Mouse (Mus musculus): ENCODE data around the gene Gm30191.
"Not testable (repeated sequence)": the region's sequence is repeated elsewhere in the genome, so short reads cannot be mapped to it uniquely, and the experiment has no call there.

The Gm30191 gene

DNA sequence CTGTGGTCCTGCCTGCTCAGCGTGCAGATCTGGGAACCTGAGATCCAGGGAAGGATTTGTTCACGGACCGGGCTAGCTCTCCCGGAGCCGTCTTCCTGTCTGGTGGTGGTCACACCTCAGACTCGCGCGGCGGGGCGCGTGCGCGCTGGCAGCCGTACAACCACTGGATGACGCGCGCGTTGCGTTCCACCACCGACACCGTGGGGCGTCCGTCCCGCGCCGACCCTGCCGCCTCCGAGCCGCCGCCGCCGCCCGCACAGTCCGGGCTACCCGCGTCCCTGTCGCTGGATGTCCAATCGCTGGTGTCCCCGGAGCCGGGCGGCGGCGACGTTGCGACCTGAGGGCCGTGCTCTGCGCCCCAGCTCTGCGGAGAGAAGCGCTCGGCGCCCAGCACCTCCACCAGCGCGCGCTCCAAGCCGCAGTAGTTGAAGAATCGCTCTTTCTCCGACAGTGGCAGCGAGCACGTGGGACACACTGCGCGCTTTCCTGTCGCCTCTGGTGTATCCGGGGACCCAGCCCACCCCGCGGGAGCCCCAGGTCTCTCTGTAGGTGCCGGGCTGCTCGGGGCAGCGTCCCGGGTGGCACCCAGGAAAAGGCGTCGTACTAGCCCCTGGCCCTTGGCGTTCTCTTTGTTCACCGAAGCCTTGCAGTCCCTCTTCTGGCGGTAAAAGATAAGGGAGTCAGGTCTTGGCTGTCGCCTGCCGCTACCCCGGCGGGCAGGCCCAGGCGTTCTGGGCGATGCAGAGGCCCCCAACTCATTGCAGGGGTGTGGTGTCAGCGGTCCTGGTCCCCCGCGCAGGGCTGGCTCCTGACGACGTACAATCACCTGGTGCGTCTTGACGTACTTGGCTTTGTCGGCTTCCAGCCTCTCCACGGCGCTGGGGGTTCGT, 4.8 kb downstream of the Gm30191 start:
- in situ Hi-C loops (cut with MboI, MseI), result loop anchor here (10.0 kb wide), 1 partner anchor 1463 kb away; no protein-coding TSS in a partner anchor

DNA sequence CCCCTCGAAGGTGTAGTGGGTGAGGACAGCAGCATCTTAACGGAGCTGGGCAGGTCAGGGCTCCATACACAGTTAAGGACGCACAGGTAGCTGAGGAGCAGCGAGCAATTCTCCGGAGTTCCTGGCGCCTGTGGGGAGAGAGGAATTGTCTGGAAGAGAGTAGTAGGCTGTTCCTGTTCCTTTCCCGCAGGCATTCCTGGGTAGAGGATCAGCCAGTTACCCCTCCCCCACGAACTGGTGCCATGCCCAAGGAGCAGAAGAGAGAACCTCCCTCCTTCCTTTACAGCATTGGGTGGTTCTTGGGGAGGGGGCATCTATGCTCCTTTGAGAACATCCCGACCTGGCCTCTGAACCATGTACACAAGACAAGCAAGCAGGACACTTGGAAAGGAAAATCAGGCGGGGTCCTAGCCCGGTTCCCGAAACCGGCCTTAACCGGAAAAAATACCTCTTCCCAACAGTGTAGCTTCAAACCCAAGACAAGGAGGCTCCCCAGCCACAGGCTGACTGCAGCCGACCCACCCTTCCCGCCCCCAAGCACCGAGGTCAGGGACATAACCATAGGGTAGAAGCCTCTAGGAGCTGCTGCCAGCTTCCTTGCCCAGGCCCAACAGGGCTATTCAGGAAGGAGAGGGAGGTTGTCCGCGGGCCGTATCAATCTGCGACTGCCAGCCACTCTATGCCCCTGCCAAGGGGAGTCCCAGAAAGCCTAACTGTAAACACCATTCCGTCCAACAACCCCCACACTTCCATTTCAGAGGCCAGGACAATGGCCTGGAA, 5.6 kb downstream of the Gm30191 start:
- in situ Hi-C loops (cut with MboI, MseI), result loop anchor here (10.0 kb wide), 1 partner anchor 1462 kb away; no protein-coding TSS in a partner anchor

GRCm38 (mm10) chr4:134252911-134253721, 6.4 kb downstream of the Gm30191 start:
- in situ Hi-C loops (cut with MboI, MseI), result loop anchor here (10.0 kb wide), 1 partner anchor 1462 kb away; no protein-coding TSS in a partner anchor

DNA sequence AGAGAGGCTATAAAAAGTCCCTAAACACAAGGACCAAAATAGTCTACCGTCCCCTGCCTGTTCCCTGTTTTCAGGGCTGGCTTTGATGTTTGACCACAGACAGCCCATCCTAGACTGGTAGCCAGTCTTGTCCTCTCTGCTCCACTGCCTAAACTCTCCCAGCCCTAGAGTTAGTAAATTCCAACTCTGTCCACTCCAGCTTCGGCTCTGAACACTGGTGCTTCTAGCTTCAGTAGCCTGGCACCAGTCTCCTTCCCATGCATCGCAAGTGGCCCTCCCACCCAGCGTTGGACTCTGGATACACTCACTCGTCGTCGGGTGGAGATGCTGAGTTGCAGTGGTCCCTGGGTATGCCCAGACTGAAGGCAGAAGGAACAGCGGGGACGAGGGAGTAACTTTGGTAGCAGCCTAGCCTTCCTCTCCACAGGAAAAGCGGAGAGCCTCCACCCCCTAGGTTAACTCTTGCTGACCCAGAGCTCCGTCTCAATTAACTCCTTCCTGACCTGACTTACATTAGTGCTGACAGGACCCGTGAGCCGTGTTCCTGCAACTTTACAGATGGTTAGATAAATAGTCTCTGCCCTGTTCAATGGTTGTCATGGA, 7.1 kb downstream of the Gm30191 start, which contains the start of gene Grrp1:
Gene Grrp1, minus strand, starts transcription at position 385 of the 603 bp plus-strand sequence.
- in situ Hi-C loops (cut with MboI, MseI), result loop anchor here (10.0 kb wide), 1 partner anchor 1461 kb away; no protein-coding TSS in a partner anchor

GRCm38 (mm10) chr4:134254835-134255234, 8.1 kb downstream of the Gm30191 start:
- in situ Hi-C loops (cut with MboI, MseI), result loop anchor here (5.0 to 10.0 kb wide), 2 partner anchors 42 to 1460 kb away; no protein-coding TSS in a partner anchor

DNA sequence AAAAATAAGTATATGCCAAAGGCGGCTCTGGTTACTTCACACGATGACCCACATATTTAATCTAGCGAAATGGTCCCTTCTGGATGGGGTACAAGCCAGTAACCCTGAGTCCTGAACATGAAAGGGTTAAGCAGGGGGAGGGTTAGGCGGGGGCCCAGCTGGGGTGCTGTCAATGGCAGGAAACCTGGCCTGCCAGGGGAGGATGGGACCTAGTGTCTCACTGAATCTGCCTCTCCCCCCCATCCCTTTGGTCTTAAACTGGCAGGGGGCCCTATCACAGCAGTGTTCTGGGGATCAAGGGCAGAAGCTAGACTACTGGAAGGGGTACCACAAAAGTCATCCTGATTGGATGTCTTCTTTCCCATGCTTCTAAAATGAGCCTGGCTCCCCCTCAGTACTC, 9.1 kb downstream of the Gm30191 start:
- in situ Hi-C loops (cut with MboI, MseI), result loop anchor here (5.0 to 10.0 kb wide), 2 partner anchors 41 to 1459 kb away; no protein-coding TSS in a partner anchor

- in situ Hi-C loops (cut with MboI, MseI), result loop anchor here (5.0 to 10.0 kb wide), 2 partner anchors 41 to 1458 kb away; no protein-coding TSS in a partner anchor
These were observed 9.9 kb downstream of the Gm30191 start for GRCm38 (mm10) chr4:134256407-134257197.

DNA sequence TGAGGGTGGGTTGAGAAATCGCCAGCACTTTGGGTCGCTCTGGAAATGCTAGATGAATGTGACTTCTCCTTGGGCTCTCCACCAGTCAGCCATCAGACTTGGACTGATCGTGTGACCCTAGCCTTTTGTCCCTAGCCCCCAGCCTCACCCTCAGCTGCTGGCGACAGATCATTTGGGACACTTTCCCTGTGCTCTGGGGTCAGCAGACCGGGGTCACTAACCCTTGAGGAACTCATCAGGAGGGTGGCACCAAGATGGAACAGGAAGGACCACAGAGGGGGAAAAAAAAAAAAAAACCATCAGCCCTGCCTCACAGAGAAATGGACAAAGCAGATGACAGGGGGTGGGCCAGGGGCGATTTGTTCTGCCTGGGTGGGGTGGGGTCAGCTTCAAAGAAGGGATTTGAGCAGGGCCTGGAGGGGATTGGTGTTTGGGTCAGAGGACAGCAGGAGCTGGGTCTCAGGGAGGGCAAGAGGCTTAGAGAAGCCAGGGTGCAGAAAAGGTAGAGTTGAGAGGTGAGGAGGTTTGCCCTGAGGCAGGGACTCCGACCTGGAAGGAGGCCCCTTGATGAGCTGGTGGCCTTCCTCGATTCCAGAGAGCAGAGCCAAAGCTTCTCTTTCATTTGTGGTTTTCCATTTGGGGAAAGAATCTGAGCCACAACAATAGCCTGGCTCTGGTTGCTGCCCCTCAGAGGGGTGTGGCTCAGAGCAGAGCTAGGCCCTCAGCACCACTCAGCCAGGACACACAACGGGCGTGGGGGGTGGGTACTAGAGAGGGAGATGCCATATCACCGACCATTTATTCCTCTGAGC, 10.7 kb downstream of the Gm30191 start:
- in situ Hi-C loops (cut with MboI, MseI), result loop anchor here (5.0 to 10.0 kb wide), 2 partner anchors 40 to 1457 kb away; no protein-coding TSS in a partner anchor

GRCm38 (mm10) chr4:134258354-134258753, 11.6 kb downstream of the Gm30191 start:
- in situ Hi-C loops (cut with MboI, MseI), result loop anchor here (5.0 to 10.0 kb wide), 2 partner anchors 39 to 1456 kb away; no protein-coding TSS in a partner anchor

DNA sequence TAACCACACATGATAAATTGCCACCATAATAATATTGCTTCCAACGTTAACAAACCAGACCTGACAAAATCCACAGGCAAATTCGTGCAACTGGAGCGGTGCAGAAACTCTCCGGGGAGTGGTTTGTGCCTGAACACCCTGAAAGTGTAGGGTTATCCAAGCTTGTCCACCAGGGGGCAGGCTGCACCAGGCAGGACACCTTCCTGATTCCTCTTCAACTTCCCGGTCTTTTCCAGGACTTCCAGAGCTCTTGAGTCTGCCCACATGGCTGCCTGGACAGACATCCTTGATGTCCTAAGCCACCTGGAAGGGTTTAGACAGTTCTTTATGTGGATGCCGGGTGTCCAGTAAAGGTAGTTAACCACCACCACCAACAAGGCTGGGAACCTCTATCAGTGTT, 16.5 kb downstream of the Gm30191 start:
- in situ Hi-C loops (cut with MboI, MseI), result no loop called here

GRCm38 (mm10) chr4:134265860-134266585, 19.3 kb downstream of the Gm30191 start:
- in situ Hi-C loops (cut with MboI, MseI), result no loop called here

- in situ Hi-C loops (cut with MboI, MseI), result no loop called here
These were observed 21.4 kb downstream of the Gm30191 start for GRCm38 (mm10) chr4:134268102-134268655.

DNA sequence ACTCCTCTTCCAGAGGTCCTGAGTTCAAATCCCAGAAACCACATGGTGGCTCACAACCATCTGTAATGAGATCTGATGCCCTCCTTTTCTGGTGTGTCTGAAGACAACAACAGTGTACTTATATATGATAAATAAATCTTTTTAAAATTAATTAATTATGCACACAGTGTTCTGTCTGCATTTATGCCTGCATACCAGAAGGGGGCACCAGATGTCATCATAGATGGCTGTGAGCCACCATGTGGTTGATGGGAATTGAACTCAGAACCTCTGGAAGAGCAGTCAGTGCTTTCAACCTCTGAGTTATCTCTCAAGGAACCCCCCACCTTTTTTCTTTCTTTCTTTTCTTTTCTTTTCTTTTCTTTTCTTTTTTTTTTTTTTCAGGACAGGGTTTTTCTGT, 22.9 kb downstream of the Gm30191 start:
- in situ Hi-C loops (cut with MboI, MseI), result not testable (repeated sequence)

- in situ Hi-C loops (cut with MboI, MseI), result no loop called here
These were observed 25.2 kb downstream of the Gm30191 start for GRCm38 (mm10) chr4:134271979-134272378.

DNA sequence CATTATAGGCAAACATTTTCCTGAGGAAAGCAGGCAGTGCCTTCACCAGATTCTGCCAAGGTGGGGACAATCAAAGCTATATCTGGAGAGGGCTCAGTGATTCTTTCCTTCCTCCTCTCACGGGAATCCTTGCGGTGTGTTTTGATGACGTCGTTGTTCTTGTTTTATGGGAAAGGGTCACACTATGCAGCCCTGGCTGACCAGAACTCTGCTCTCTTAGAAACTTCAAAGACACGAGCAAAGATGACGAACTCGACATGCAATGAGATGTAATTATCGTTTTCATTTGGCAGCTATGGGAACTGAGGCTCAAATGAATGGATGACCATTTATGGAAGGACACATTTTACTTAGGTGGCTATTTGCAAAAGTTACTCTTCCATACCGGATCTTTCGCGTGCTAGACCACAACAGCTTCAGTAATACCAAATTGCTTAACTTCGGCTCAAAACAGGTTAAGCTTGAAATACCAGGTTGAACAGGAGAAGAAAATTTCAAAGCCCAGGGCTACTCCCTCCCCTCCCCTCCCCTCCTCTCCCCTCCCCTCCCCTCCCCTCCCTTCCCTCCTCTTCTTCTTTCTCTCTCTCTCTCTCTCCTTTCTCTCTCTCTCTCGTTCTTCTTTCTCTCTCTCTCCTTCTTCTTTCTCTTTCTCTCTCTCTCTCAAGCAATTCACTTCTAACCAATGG, 26.1 kb downstream of the Gm30191 start:
- in situ Hi-C loops (cut with MboI, MseI), result no loop called here

GRCm38 (mm10) chr4:134273417-134274345, 26.9 kb downstream of the Gm30191 start:
- in situ Hi-C loops (cut with MboI, MseI), result no loop called here
